Mouse (Mus musculus) MEL (cell line): ENCODE measurements around the gene Zyx.

Experiments
- CTCF ChIP-seq, 3 experiments: IDR thresholded peaks in 2 of 3; conservative IDR thresholded peaks in 1 of 3; 2 replicates each; pipeline ENCODE4 v1.5.1; 2011 to 2012; ENCODE audit warnings: low read length in 3 of 3, low read depth in 2 of 3, mild to moderate bottlenecking in 2 of 3, improper control_type of control experiment in 1 of 3, inconsistent platforms in 1 of 3, mixed read lengths in 1 of 3, moderate library complexity in 1 of 3; ENCODE audit not compliant: control insufficient read depth in 1 of 3, insufficient read depth in 1 of 3, poor library complexity in 1 of 3, severe bottlenecking in 1 of 3
- GATA1 ChIP-seq: IDR thresholded peaks from 2 replicates; pipeline ENCODE4 v1.6.1; 2011; ENCODE audit warnings: low read depth, low read length, improper control_type of control experiment
- POLR2A ChIP-seq, 2 experiments: IDR thresholded peaks; 2 replicates each; pipeline ENCODE4 v1.6.1; 2011 to 2012; ENCODE audit warnings: low read length in 2 of 2, mild to moderate bottlenecking in 2 of 2, control low read depth in 1 of 2, improper control_type of control experiment in 1 of 2, low read depth in 1 of 2, moderate library complexity in 1 of 2; ENCODE audit not compliant: control insufficient read depth in 1 of 2, insufficient read depth in 1 of 2, poor library complexity in 1 of 2
- SMC3 ChIP-seq: IDR thresholded peaks from 2 replicates; pipeline ENCODE4 v1.6.1; 2011; ENCODE audit warnings: low read depth, low read length, improper control_type of control experiment
- TBP ChIP-seq: IDR thresholded peaks from 2 replicates; pipeline ENCODE4 v1.8.0; 2011; ENCODE audit warnings: low read depth, low read length, improper control_type of control experiment

DNA sequence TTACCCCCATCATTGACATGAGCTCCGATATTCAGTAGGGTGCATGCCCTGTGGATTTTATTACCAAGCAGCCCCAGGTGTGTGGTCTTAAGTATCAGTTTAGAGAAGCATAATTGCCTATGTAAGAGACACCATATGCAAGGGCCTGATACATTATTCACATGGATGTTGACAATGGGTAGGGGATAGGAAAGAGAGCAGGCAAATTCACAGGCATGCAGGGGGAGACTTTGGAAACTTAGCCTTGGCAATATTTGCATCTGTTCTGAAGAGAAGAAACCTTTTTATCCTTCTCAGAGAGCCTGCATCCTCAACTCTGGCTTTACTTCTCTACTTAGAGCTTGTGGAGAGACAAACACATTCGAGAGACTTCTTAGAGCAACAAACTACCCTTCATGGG lies 55.7 kb downstream of the Zyx start, which contains the start of gene Tas2r135:
- no peak for TF ChIP-seq TBP
- no peak for TF ChIP-seq GATA1
- no peak for TF ChIP-seq SMC3
- no peak for TF ChIP-seq POLR2A (IDR thresholded peaks at IDR 0.05; ENCODE audit: control insufficient read depth in 1 of 2, insufficient read depth in 1 of 2, low read depth in 1 of 2, low read length in 2 of 2, poor library complexity in 1 of 2)
- no peak for TF ChIP-seq CTCF (IDR thresholded peaks at IDR 0.05 in 2 of 3, conservative IDR thresholded peaks at IDR 0.05 in 1 of 3; ENCODE audit: control insufficient read depth in 1 of 3, insufficient read depth in 1 of 3, low read depth in 2 of 3, low read length in 3 of 3, poor library complexity in 1 of 3, severe bottlenecking in 1 of 3)
